Mouse (Mus musculus) layer of hippocampus, adult 9-10 months (tissue): Measurements from ENCODE around the gene Zfhx3.

Source experiments
- DNase-seq: peaks from one replicate; pipeline ENCODE4 v3.0.0; 2022; ENCODE audit warnings: low spot score

Zfhx3 gene

GRCm38 (mm10) chr8:108594361-108595060 is 652.1 kb downstream of the Zfhx3 start:
- DNase-seq, result no peak

DNA sequence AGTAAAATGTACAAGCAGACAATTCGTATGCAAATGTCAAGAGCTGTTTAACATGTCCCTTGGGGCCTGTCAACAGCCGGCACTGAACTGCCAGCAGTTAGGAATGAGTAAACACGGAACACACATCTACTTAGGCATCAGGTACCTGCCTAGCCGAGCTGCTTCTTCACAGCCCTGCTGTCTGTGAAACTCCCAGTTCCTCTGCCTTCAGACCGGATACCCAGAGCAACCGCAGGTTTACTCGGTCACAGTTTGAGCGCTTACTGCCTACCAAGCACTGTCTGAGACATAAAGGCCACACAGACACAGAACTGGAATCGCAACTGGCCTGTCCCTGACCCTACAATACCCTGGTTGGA is 652.6 kb downstream of the Zfhx3 start:
- DNase-seq, result no peak

DNA sequence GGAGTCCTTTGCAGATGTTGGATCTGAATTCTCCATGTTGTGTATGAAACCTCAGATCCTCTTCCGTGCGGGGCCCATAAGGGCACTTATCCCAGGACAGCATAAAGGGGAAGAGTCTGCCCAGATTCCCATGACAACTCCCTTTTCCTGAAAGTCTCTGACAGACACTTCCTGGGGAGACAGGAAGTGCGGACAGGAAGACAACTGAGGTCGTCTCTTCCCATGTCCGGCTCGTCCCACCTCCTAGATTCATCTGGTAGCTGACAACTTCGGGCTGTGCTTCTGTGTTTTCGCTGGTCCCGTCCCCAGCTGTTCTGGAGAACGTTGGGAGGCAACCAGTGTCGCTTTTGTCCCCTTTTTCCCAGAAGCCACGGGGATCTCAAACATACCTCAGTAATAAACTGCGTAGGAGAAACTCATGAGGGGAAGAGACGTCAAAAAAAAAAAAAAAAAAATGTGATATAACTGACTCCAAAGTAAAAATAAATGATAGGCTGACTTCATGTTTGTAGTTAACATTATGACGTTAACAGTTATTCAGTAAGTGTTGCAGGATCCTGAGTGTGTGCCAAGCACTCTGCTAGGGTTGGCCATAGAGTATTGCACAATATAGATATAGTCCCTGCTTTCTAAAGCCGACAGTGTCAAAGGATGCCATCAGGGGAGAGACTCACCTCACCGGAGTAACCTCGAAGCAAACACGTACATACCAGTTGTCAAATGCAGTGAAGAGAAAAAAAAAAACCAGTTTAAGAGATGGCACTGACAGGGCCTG is 653.5 kb downstream of the Zfhx3 start:
- DNase-seq, result no peak

GRCm38 (mm10) chr8:108599003-108599402 is 656.6 kb downstream of the Zfhx3 start:
- DNase-seq, result no peak

- DNase-seq, result no peak
These were observed 657.1 kb downstream of the Zfhx3 start for GRCm38 (mm10) chr8:108599558-108599957.

DNA sequence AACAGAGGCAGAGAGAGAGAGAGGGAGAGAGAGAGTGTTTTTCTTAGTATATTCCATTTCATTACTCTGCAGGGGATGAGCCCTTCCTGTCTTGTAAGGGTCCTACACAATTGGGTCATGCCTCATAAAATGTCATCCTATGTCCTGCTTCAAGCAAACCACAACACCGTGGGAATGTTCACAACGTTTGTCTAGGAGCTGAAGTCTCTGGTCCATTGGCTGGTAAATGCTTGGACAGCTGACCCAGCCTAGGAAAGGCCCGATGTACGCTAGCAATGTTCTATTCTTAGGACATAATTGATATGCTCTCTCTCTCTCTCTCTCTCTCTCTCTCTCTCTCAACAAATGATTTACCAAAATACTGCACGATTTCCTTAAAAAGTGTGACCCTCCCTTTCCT is 666.2 kb downstream of the Zfhx3 start:
- no peak for DNase-seq

DNA sequence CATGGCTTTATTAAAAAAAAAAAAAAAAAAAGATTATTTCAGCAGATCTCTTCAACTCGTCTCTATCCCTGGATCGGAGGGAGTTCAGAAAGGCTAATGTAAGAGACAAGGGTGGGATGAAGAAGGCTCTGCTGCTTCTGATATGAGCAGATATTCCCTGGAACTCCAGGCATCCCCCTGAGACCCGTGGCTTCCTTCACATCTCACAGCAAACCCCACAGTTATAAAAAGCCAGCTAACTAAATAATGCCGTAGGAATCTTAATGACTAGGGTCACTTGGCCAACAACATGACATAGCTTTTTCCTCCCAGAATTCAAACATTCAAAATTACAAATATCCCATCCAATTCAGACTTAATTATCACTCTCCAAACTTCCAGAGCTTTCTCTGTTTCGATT is 666.7 kb downstream of the Zfhx3 start:
- no peak for DNase-seq

DNA sequence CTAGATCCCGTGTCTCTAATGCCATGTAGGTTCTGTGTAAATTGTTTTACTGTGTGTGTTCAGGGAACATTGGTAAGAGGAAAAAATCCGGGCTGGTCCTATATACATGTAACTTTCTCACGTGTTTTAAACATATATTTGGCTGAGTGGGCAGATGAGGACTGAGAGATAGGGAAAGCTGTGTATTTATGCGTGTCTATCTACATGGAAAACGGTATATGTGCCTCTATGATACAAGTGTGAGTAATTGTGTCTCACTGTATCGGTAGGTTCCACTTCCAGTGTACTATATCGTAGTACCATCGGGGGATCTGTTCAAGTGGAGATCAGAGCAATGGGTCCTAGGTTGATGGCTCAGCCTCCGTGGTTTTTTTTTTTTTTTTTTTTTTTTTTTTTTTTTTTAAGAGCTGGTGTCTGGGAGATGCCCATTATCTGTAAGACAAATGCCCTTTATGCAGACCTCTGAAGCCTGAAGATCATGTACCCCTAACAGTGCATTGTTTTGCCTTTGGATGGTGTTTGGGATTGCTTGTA is 668.8 kb downstream of the Zfhx3 start:
- no peak for DNase-seq

GRCm38 (mm10) chr8:108611792-108612413 is 669.5 kb downstream of the Zfhx3 start:
- no peak for DNase-seq

DNA sequence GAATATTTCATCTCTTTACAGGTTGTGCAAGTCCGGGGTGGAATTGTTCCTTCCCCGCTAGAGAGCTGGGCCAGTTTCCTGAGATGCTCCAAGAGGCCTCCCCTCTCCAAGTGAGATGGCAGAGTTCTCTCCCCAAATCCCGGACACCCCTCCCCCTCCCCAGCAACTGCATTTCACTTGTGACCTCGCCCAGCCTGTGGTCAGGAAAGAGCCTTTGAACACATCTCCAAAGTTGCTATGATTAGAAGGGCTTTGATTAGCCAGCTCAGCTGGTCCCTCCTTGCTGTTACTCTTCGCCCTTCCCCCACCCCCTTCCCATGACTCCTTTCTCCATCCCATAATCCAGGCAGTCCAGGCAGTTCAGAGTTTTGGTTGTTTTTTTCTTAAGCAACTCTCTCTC is 670.4 kb downstream of the Zfhx3 start:
- DNase-seq, result no peak

DNA sequence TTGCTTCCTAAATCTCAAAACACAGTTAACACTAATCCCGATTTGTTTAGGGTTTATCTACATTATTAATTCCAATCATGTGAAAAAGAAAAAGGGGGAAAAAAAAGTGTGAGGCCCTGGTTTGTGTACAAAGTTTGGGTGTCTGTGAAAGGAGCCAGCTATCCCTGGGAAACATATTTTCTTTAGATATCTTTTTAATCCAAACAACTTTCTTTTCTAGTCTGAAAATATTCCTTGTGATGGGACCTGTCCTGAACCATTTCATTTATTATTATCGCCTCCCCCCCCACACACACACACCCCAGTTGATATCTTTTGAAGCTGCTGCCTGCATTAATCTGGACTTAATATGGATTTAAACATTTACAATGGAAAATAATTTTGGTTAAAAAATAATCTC is 670.8 kb downstream of the Zfhx3 start:
- no peak for DNase-seq

GRCm38 (mm10) chr8:108621296-108621695 is 678.9 kb downstream of the Zfhx3 start:
- DNase-seq, result no peak

DNA sequence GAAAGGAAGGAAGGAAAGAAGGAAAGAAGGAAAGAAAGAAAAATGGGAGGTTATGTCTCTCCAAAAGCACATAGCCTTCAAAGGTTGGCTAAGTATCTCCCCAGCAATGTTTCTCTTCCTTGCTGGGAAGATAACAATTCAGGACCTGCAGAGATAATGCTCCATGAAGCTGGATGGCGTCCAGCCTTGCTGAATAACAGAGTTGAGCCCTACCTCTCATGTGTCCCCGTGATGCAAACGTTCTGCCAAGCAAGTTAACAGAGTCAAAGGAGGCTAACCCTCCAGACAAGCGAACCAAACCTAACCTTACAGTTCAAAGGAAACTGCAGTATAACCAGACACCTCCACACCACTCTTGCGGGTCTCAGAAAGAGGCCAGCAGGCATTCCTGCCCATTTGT is 681.2 kb downstream of the Zfhx3 start:
- DNase-seq, result no peak

DNA sequence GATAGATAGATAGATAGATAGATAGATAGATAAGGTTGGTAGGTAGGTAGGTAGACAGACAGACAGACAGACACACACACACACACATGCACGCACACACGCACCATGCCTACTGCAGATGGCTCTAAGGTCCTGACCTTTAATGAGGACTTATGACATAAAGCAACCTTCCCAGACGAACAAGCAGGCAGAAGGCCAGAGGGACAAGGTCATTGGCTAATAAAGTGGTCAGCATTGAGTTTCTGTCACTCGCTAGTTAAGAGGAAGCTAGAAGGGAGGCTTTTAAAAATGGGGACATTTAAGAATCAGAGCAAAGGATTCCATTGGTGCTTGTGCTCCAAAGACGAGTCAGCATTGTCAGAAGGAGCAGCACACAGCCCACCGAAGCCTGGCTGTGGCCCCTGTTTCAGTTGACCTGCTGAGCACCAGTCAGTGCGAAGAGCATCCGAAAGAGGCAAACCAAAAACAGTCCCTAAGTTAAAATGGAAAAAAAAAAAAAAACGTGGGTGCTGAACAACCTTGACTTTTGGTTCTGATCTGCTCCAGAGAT is 683.2 kb downstream of the Zfhx3 start:
- DNase-seq, result no peak

GRCm38 (mm10) chr8:108631069-108631468 is 688.6 kb downstream of the Zfhx3 start:
- no peak for DNase-seq

DNA sequence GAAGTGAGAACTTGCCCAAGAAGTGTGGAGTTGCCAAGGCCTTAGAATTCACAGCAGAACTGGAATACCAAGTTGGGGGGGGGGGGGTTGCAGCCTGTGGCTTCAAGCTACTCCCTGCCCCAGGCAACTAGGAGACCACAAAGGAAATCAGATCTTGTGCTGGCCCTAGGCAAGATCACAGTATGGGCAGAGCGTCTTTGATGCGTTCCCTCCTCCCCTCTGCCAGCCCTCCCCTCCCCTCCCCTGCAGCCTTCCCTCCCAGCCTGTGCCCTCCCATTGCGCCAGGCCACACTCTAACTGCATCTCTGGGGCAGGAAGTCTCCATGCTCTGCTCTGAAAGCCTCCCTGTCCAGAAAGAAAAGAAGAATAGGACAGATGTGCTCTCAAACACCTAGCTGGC is 691.8 kb downstream of the Zfhx3 start:
- DNase-seq, result no peak

DNA sequence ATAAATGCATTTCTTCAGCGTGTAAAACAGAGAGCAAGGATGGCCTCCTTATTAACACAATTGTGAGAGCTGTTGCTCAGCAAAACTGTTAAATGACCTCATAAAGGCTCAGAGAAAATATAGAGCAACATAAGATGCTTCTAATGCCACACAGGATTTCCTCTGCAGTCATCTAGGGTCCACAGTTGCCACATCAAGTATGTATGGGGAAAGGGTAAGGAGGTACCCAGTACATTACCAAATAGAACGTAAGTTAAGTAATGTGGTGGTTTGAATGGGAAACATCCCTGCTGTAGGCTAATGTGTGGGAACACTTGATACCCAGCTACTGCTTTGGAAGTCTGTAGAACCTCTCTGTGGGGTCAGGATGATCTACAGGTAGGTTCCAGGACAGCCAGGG is 695.4 kb downstream of the Zfhx3 start:
- no peak for DNase-seq

DNA sequence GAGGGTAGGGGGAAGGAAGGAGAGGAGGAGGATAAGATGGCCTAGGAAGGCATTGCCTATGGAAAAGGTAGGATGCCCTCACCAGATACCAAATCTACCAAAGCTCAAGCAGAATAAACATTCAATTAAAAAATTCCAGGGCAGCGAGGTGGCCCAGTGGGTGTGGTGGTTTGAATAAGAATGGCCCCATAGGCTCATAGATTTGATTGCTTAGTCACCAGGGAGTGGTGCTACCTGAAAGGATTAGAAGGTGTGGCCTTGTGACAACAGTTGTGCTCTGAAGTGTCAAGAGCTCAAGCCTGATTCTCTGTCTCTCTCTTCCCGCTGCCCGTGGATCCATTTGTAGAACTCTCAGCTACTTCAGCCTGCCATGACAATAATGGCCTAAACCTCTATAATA is 703.2 kb downstream of the Zfhx3 start:
- DNase-seq, result no peak

- DNase-seq, result no peak
These were observed 705.1 kb downstream of the Zfhx3 start for GRCm38 (mm10) chr8:108647556-108647955.

DNA sequence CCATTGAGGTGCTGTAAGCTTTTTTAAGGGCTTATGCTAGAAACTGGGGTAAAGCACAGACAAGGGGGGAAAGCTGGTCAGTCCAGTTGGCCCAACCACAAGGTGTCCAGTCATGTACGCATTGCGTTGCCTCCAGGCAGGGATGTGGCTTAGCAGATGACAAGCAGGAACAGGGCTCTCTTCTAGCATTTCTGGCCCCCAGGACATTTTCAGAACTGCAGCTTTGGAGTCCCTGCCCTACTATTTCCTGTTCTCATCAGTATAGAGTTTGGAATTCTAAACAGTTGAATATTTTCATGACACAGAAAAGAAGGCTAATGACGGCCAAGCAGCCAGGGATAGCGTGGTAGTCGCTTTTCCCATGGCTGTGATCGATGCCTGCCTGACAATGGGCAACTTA is 706.5 kb downstream of the Zfhx3 start:
- no peak for DNase-seq

DNA sequence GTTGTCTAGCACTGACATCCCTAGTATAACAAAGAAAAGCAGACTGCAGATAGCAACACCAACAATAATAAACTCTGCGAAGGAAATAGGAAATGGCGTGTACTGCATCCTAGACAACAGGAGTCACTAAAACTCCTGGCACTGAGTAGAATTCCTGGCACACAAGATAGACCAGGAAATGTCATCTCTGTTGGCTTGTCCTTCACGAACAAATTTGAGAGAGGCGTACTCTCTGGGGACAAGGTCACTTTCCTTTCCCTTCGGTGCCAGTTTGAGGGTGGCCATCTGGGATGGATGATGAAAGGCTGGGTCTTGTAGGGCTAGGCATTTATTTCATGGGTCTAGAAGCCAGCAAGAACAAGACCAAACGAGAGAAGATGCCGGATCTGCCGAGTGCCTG is 708.4 kb downstream of the Zfhx3 start:
- no peak for DNase-seq

- no peak for DNase-seq
These were observed 719.1 kb downstream of the Zfhx3 start for GRCm38 (mm10) chr8:108661486-108662093.
